Mouse (Mus musculus): ENCODE results near the gene Timm44. TPM values are rescaled to one million over a fixed set of nuclear protein-coding genes. Genes with fewer than 3 reads are reported as not detected.

Timm44 gene
- polyA plus RNA-seq, 1 experiment from 2014 or later, result 81.1 TPM

Other genes with a start within 250 kb of the Timm44 start
- gene Cd209f, start 170.1 kb downstream of the Timm44 start, polyA plus RNA-seq (2014; fragmentation: Nextera tagmentation; extraction: Ambion mirVana), result not detected in 2 replicates
- not detected in 2 replicates for gene Cd209g, start 141.8 kb downstream of the Timm44 start, polyA plus RNA-seq (2014; fragmentation: Nextera tagmentation; extraction: Ambion mirVana)
- 20.2 and 20.8 TPM in 2 replicates for gene Evi5l, start 109.3 kb downstream of the Timm44 start, polyA plus RNA-seq (2014; fragmentation: Nextera tagmentation; extraction: Ambion mirVana)
- 6.3 and 8.9 TPM in 2 replicates for gene Prr36, start 58.5 kb downstream of the Timm44 start, polyA plus RNA-seq (2014; fragmentation: Nextera tagmentation; extraction: Ambion mirVana)
- gene Lrrc8e, start 49.1 kb downstream of the Timm44 start, polyA plus RNA-seq (2014; fragmentation: Nextera tagmentation; extraction: Ambion mirVana), result 3.5 and 3.6 TPM in 2 replicates
- gene Map2k7, start 37.2 kb downstream of the Timm44 start, polyA plus RNA-seq (2014; fragmentation: Nextera tagmentation; extraction: Ambion mirVana), result 22.0 and 26.0 TPM in 2 replicates
- gene Gm49320, start 37.0 kb downstream of the Timm44 start, polyA plus RNA-seq (2014; fragmentation: Nextera tagmentation; extraction: Ambion mirVana), result 2.4 and 2.7 TPM in 2 replicates
- 4.9 and 5.3 TPM in 2 replicates for gene Tgfbr3l, start 27.7 kb downstream of the Timm44 start, polyA plus RNA-seq (2014; fragmentation: Nextera tagmentation; extraction: Ambion mirVana)
- 57.1 and 61.9 TPM in 2 replicates for gene Snapc2, start 22.8 kb downstream of the Timm44 start, polyA plus RNA-seq (2014; fragmentation: Nextera tagmentation; extraction: Ambion mirVana)
- gene Ctxn1, start 16.6 kb downstream of the Timm44 start, polyA plus RNA-seq (2014; fragmentation: Nextera tagmentation; extraction: Ambion mirVana), result 82.9 and 87.4 TPM in 2 replicates
- 17.0 and 17.2 TPM in 2 replicates for gene Ccl25, start 49.3 kb upstream of the Timm44 start, polyA plus RNA-seq (2014; fragmentation: Nextera tagmentation; extraction: Ambion mirVana)
- gene Elavl1, start 49.5 kb upstream of the Timm44 start, polyA plus RNA-seq (2014; fragmentation: Nextera tagmentation; extraction: Ambion mirVana), result 224 and 239 TPM in 2 replicates
- 44.6 and 46.2 TPM in 2 replicates for gene Cers4, start 217.1 kb upstream of the Timm44 start, polyA plus RNA-seq (2014; fragmentation: Nextera tagmentation; extraction: Ambion mirVana)